Mouse (Mus musculus): ENCODE measurements around the gene Prn.

- TF ChIP-seq POLR2A (IDR thresholded peaks at IDR 0.05; ENCODE audit: extremely low read depth, insufficient read depth, low read length) (no peak), CTCF (IDR thresholded peaks at IDR 0.05; ENCODE audit: low read depth, low read length) (no peak)
Measured at GRCm38 (mm10) chr2:131995742-131996141, 86.0 kb downstream of the Prn start.

Data from liver, adult 2 months (tissue).